Mouse (Mus musculus) myocyte (in vitro differentiated cells): ENCODE results near the gene Mrpl58.

ENCODE experiments used
- CEBPB ChIP-seq: IDR thresholded peaks from 2 replicates; pipeline ENCODE4 v1.6.1; 2011; ENCODE audit warnings: mild to moderate bottlenecking, moderate library complexity; ENCODE audit not compliant: poor library complexity, insufficient read depth, severe bottlenecking
- MAX ChIP-seq: IDR thresholded peaks from one replicate; pipeline ENCODE4 v1.6.1; 2011; ENCODE audit warnings: low read depth, mild to moderate bottlenecking, control low read depth
- MYOD1 ChIP-seq, 3 experiments: IDR thresholded peaks; one replicate each; pipeline ENCODE4 v1.6.1; 2011; ENCODE audit warnings: control low read depth in 2 of 3, low read depth in 2 of 3, mild to moderate bottlenecking in 2 of 3, moderate library complexity in 1 of 3; ENCODE audit not compliant: insufficient read length in 2 of 3, control insufficient read depth in 1 of 3
- POLR2A ChIP-seq: IDR thresholded peaks from one replicate; pipeline ENCODE4 v1.6.1; 2011; ENCODE audit warnings: low read depth, mild to moderate bottlenecking, control low read depth, moderate library complexity; ENCODE audit not compliant: insufficient read length

- TF ChIP-seq POLR2A, result no peak
- no peak for TF ChIP-seq MAX
- TF ChIP-seq CEBPB, result no peak
- TF ChIP-seq MYOD1 (IDR thresholded peaks at IDR 0.05; ENCODE audit: control insufficient read depth in 1 of 3, insufficient read length in 2 of 3, low read depth in 2 of 3), result no peak
Measured at GRCm38 (mm10) chr11:115437571-115438122, 34.1 kb downstream of the Mrpl58 start.
